Mouse (Mus musculus): ENCODE results near the gene Zdhhc20. TPM values are rescaled to one million over a fixed set of nuclear protein-coding genes. Genes with fewer than 3 reads are reported as not detected.
"Not testable (repeated sequence)": the region's sequence is repeated elsewhere in the genome, so short reads cannot be mapped to it uniquely, and the experiment has no call there.

Zdhhc20 gene
- total RNA-seq (2021): 1 to 10 TPM; 8.3 to 10.0 TPM

- DNase-seq: peak; percentile 91 to 94
- intact Hi-C loops (cut with DNase I): loop anchor here (2.0 to 5.0 kb wide), 2 partner anchors 19 to 143 kb away; partner anchors contain the start of gene Gm49361
Measured at GRCm38 (mm10) chr14:57890011-57890842, at the start of gene Zdhhc20. Zdhhc20 (minus strand) TSS chr14:57890276.

- DNase-seq: no peak
- intact Hi-C loops (cut with DNase I): no loop called here
Measured at GRCm38 (mm10) chr14:57937297-57937696, 47.2 kb upstream of the Zdhhc20 start.

GRCm38 (mm10) chr14:57934666-57935065 lies 44.6 kb upstream of the Zdhhc20 start:
- DNase-seq: no peak
- intact Hi-C loops (cut with DNase I): no loop called here

GRCm38 (mm10) chr14:57933608-57934007 lies 43.5 kb upstream of the Zdhhc20 start:
- no peak for DNase-seq
- intact Hi-C loops (cut with DNase I): no loop called here

GRCm38 (mm10) chr14:57932881-57933443 lies 42.9 kb upstream of the Zdhhc20 start:
- no peak for DNase-seq
- intact Hi-C loops (cut with DNase I): no loop called here

GRCm38 (mm10) chr14:57921428-57922131 lies 31.5 kb upstream of the Zdhhc20 start:
- DNase-seq: peak; percentile 21 to 34
- intact Hi-C loops (cut with DNase I): no loop called here

- peak in 1 of 2 experiments; percentile 10 for DNase-seq
- intact Hi-C loops (cut with DNase I): no loop called here
Measured at GRCm38 (mm10) chr14:57920568-57921310, 30.7 kb upstream of the Zdhhc20 start.

- no peak for DNase-seq
- intact Hi-C loops (cut with DNase I): loop anchor here (10.0 kb wide), 2 partner anchors 545 to 1195 kb away; no protein-coding TSS in a partner anchor
Measured at GRCm38 (mm10) chr14:57919148-57919875, 29.2 kb upstream of the Zdhhc20 start.

- intact Hi-C loops (cut with DNase I): loop anchor here (10.0 kb wide), 2 partner anchors 541 to 1199 kb away; no protein-coding TSS in a partner anchor
- no peak for DNase-seq
Measured at GRCm38 (mm10) chr14:57915341-57915740, 25.3 kb upstream of the Zdhhc20 start.

GRCm38 (mm10) chr14:57912211-57913007 lies 22.3 kb upstream of the Zdhhc20 start:
- intact Hi-C loops (cut with DNase I): loop anchor here (5.0 to 10.0 kb wide), 4 partner anchors 85 to 1202 kb away; partner anchors contain the start of genes Mrpl57 and Ska3

GRCm38 (mm10) chr14:57911787-57912186 lies 21.7 kb upstream of the Zdhhc20 start:
- intact Hi-C loops (cut with DNase I): loop anchor here (5.0 to 10.0 kb wide), 4 partner anchors 84 to 1203 kb away; partner anchors contain the start of genes Mrpl57 and Ska3
- DNase-seq: not testable (repeated sequence)

More at GRCm38 (mm10) chr14:57912211-57913007, 22.3 kb upstream of the Zdhhc20 start:
- not testable (repeated sequence) for DNase-seq

- intact Hi-C loops (cut with DNase I): loop anchor here (5.0 to 10.0 kb wide), 4 partner anchors 84 to 1203 kb away; partner anchors contain the start of genes Mrpl57 and Ska3
- no peak for DNase-seq
Measured at GRCm38 (mm10) chr14:57911316-57911715, 21.2 kb upstream of the Zdhhc20 start.

GRCm38 (mm10) chr14:57910501-57911068 lies 20.5 kb upstream of the Zdhhc20 start:
- intact Hi-C loops (cut with DNase I): loop anchor here (1.0 to 10.0 kb wide), 5 partner anchors 83 to 1204 kb away; partner anchors contain the start of genes Mrpl57 and Ska3
- DNase-seq: peak; percentile 87 to 89

GRCm38 (mm10) chr14:57909297-57909696 lies 19.2 kb upstream of the Zdhhc20 start:
- no peak for DNase-seq
- intact Hi-C loops (cut with DNase I): loop anchor here (2.0 to 5.0 kb wide), 2 partner anchors 18 to 52 kb away; partner anchors contain the start of gene Zdhhc20

GRCm38 (mm10) chr14:57908431-57908830 lies 18.4 kb upstream of the Zdhhc20 start:
- DNase-seq: no peak
- intact Hi-C loops (cut with DNase I): loop anchor here (2.0 to 5.0 kb wide), 2 partner anchors 18 to 51 kb away; partner anchors contain the start of gene Zdhhc20

- intact Hi-C loops (cut with DNase I): no loop called here
- no peak for DNase-seq
Measured at GRCm38 (mm10) chr14:57901998-57902397, 11.9 kb upstream of the Zdhhc20 start.

- intact Hi-C loops (cut with DNase I): no loop called here
- no peak for DNase-seq
Measured at GRCm38 (mm10) chr14:57896882-57897281, 6.8 kb upstream of the Zdhhc20 start.
